Mouse (Mus musculus) kidney, adult 18-20 months (tissue): Measurements from ENCODE around the gene Cmtr2.

ENCODE experiments used
- DNase-seq: peaks from one replicate; pipeline ENCODE4 v3.0.0; 2021

Cmtr2 gene

GRCm38 (mm10) chr8:110265796-110266305 is 50.4 kb downstream of the Cmtr2 start:
- DNase-seq, result no peak

GRCm38 (mm10) chr8:110266741-110267140 is 51.3 kb downstream of the Cmtr2 start, which contains the start of gene Hydin:
Gene Hydin (plus strand): TSS chr8:110266977.
- peak; percentile 70 for DNase-seq

- no peak for DNase-seq
Observed at GRCm38 (mm10) chr8:110267268-110267667, 51.8 kb downstream of the Cmtr2 start.

GRCm38 (mm10) chr8:110270659-110271058 is 55.2 kb downstream of the Cmtr2 start:
- DNase-seq, result no peak

- DNase-seq, result no peak
Observed at GRCm38 (mm10) chr8:110273394-110273793, 57.9 kb downstream of the Cmtr2 start.
